Mouse (Mus musculus) MEL-GATA-1-ER (cell line): Measurements from ENCODE around the gene Ptprn2.

Experiments used
- DNase-seq: peaks from one replicate; pipeline ENCODE4 v3.0.0-alpha.2; 2012; ENCODE audit warnings: low read depth; ENCODE audit errors: extremely low read depth

Ptprn2 gene

DNA sequence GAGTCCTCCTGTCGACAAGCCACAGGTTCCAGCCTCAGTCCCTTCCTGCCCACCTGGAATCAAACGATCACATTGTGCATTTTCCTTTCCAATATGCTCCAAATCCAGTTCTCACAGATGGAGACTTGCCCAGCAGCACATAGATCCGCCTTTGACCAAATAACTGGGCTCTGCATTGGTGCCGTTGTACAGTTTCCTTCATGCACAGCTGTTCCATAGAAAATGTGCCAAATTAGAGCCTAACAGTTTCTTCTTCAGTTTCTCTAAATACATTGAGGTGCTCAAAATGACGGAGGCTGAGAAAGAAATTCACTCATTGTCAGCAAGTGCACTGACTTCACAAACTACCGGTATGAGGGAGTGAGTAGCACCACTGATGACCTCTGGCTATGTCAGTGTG, 826.6 kb downstream of the Ptprn2 start:
- no peak for DNase-seq

DNA sequence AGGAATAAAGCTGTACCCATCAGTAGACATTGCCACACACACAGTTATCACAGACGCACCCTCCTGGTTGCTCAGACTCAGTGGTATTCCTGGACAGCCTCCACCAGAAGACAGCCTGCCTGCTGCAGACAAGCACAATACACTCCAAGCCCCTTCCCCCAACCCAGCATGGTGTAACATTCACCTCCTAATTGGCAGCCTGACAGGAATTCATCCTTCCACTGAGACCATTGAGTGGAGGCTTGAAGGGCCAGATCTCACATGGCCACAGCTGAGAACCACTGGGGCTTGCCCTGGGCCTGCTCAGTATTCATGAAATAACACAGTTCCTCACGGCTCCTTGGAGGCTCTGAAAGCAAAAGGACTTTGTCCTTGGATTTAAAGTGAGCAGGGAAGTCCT, 829.5 kb downstream of the Ptprn2 start:
- DNase-seq: no peak

DNA sequence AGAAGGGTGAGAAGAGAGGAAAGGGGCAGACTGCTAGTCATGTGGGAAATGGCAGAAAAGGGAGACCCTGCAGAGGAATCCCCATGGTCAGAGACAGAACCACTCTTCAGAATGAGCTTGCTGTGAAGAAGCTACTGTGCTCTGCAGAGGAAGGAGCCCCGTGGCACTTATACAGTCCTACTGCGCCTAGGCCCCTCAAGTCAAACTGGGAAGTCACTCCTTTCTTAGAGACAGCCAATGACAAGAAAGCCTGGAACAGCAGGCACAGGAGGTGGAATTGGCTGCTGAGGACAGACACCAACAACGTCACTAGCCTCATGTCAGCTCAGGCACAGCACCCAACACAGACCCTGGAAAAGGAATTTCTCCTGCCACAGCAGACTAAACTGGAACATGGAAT, 830.1 kb downstream of the Ptprn2 start:
- no peak for DNase-seq

DNA sequence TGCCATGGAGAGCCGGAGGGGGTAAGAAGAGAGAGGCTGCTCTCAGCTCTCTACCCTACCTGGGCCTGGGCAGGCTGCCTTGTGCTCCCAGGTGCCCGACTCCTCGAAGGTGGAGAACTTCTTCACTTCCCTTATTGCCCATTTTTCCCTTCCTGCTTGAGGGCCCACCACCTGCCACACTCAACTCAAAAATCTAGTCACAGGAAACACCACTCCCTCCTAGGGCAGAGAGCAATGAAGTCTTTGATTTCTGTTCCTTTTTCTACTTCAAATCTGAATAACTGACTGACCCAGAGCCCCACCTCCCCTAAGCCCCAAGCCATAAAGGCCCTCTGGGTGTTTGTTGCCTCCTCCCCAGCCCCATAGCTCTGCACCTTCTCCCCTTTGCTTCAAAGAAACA, 832.7 kb downstream of the Ptprn2 start:
- DNase-seq: no peak

DNA sequence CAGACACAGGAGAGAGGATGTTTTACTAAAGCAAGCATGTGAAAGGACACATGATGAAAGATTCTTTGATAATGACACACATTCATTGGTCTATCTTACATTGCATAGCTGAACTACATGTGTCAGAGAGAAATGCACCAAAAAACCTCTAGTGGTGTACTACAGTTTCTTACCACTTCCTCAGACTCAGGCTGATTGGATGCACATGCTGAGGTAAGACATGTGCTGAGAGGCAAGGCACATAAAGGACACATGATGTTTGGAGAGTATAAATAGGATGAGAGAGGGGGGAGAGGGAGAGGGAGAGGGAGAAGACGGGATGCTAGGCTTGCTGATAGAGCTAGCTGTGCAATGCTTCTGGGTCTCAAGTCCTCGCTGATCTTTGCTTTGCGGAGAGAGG, 837.5 kb downstream of the Ptprn2 start:
- no peak for DNase-seq
